Mouse (Mus musculus): ENCODE data around the gene Adamtsl1.

DNA sequence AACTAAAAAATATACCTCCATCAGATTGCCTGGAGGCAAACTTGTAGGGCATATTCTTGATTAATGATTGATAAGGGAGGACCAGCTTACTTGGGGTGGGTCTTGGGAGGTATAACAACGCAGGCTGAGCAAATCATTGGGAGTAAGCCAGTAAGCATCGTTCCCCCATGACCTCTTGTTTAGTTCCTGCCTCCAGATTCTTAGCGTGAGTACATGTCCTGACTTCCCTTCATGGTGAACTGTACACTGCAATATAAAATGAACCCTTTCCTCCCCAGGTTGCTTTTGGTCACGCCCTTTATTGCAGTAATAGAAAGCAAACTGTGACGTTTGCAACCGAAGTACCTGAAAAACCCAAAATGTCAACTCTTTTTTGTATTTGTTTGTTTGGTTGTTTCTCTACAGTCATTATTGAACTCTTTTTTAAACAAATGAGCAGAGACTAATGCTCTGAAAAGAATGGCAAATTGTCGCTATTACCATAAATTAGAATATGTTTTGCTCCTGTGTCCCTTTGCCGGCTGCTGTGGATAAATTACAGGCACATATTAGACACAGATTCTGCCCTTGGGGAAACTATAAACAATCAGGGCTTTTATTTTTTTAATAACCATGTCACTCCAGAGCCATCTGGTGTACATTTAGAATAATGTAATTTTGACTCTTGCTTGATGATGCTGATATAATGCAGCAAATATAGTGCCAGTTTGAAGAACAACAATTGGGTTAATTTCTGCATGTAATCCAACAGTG lies 310.2 kb downstream of the Adamtsl1 start:
- TF ChIP-seq CTCF (IDR thresholded peaks at IDR 0.05; ENCODE audit: extremely low read depth, insufficient read depth, insufficient read length, insufficient replicate concordance): no peak
- TF ChIP-seq POLR2A (IDR thresholded peaks at IDR 0.05; ENCODE audit: low read depth, low read length): no peak

All from spleen, adult 2 months (tissue).